Mouse (Mus musculus) neutrophil, adult 5-6 weeks (primary cell): ENCODE data around the gene Ablim1. TPM values are rescaled to one million over a fixed set of nuclear protein-coding genes. Genes with fewer than 3 reads are reported as not detected.
"Not testable (repeated sequence)": the region's sequence is repeated elsewhere in the genome, so short reads cannot be mapped to it uniquely, and the experiment has no call there.

Experiments used
- ATAC-seq: fragments of 151-379, 151-347 bp; 2 replicates; pipeline ENCODE4 v1.8.0; 2017; ENCODE audit warnings: mild to moderate bottlenecking, moderate TSS enrichment; ENCODE audit not compliant: insufficient number of reproducible peaks, poor library complexity, low FRiP score, severe bottlenecking; ENCODE audit errors: extremely low read depth
- total RNA-seq: library from RNA; stranded (forward); fragments of 200-1000 nt; gene quantifications from 2 replicates; pipeline ENCODE4 v1.2.3, GENCODE M21; 2017

The Ablim1 gene
- total RNA-seq, 1 experiment from 2014 or later = 255 TPM

GRCm38 (mm10) chr19:57141756-57142461, 172.8 kb downstream of the Ablim1 start:
- ATAC-seq = no peak

- no peak for ATAC-seq
Measured at GRCm38 (mm10) chr19:57140874-57141273, 173.8 kb downstream of the Ablim1 start.

GRCm38 (mm10) chr19:57140071-57140470, 174.6 kb downstream of the Ablim1 start:
- no peak for ATAC-seq

GRCm38 (mm10) chr19:57138909-57139617, 175.7 kb downstream of the Ablim1 start:
- ATAC-seq = no peak

- ATAC-seq = no peak
Measured at GRCm38 (mm10) chr19:57138469-57138868, 176.2 kb downstream of the Ablim1 start.

GRCm38 (mm10) chr19:57138045-57138444, 176.7 kb downstream of the Ablim1 start:
- no peak for ATAC-seq

GRCm38 (mm10) chr19:57136228-57136627, 178.5 kb downstream of the Ablim1 start:
- ATAC-seq = peak; percentile 49

GRCm38 (mm10) chr19:57135654-57136053, 179.1 kb downstream of the Ablim1 start:
- not testable (repeated sequence) for ATAC-seq

GRCm38 (mm10) chr19:57134654-57135348, 179.9 kb downstream of the Ablim1 start:
- ATAC-seq = no peak

- no peak for ATAC-seq
Measured at GRCm38 (mm10) chr19:57132916-57133520, 181.7 kb downstream of the Ablim1 start.

GRCm38 (mm10) chr19:57132281-57132680, 182.4 kb downstream of the Ablim1 start:
- peak; percentile 80 for ATAC-seq

GRCm38 (mm10) chr19:57131366-57131765, 183.4 kb downstream of the Ablim1 start:
- ATAC-seq = peak; percentile 42

- ATAC-seq = no peak
Measured at GRCm38 (mm10) chr19:57130591-57130990, 184.1 kb downstream of the Ablim1 start.

GRCm38 (mm10) chr19:57129729-57130128, 185.0 kb downstream of the Ablim1 start:
- no peak for ATAC-seq

GRCm38 (mm10) chr19:57128037-57128436, 186.7 kb downstream of the Ablim1 start:
- no peak for ATAC-seq

GRCm38 (mm10) chr19:57127523-57127922, 187.2 kb downstream of the Ablim1 start:
- no peak for ATAC-seq

- ATAC-seq = no peak
Measured at GRCm38 (mm10) chr19:57126950-57127349, 187.8 kb downstream of the Ablim1 start.

- no peak for ATAC-seq
Measured at GRCm38 (mm10) chr19:57124906-57125305, 189.8 kb downstream of the Ablim1 start.

GRCm38 (mm10) chr19:57124138-57124519, 190.6 kb downstream of the Ablim1 start:
- no peak for ATAC-seq
